Mouse (Mus musculus) ES-E14 (cell line): Measurements from ENCODE around the gene Zfp637. TPM values are rescaled to one million over a fixed set of nuclear protein-coding genes. Genes with fewer than 3 reads are reported as not detected.

Source experiments
- DNase-seq: peaks from one replicate; pipeline ENCODE4 v3.0.0-alpha.2; 2013; ENCODE audit warnings: low read depth, low spot score
- H3K27ac ChIP-seq: 2 replicates; pipeline ENCODE4 v1.5.1; 2012; ENCODE audit warnings: low read depth, mild to moderate bottlenecking, low read length, moderate library complexity, mixed read lengths; ENCODE audit not compliant: poor library complexity, insufficient read depth, severe bottlenecking
- H3K36me3 ChIP-seq: 2 replicates; pipeline ENCODE4 v1.6.1; 2012; ENCODE audit warnings: mild to moderate bottlenecking, low read length, moderate library complexity, mixed read lengths; ENCODE audit not compliant: control insufficient read depth, poor library complexity, insufficient read depth, severe bottlenecking
- H3K4me1 ChIP-seq, 2 experiments: fragments of 150-350 bp in 1 of 2; sonication (generic) in 1 of 2; 2 replicates each; pipeline ENCODE4 v1.6.1; 2012; ENCODE audit warnings: low read length in 2 of 2, mild to moderate bottlenecking in 1 of 2, mixed read lengths in 1 of 2; ENCODE audit not compliant: control insufficient read depth in 2 of 2, insufficient read depth in 2 of 2, poor library complexity in 1 of 2
- H3K4me3 ChIP-seq, 2 experiments: fragments of 150-350 bp in 1 of 2; sonication (generic) in 1 of 2; 2 replicates each; pipeline ENCODE4 v1.5.1; 2012; ENCODE audit warnings: low read length in 2 of 2, low read depth in 1 of 2, mild to moderate bottlenecking in 1 of 2, mixed read lengths in 1 of 2; ENCODE audit not compliant: insufficient read depth in 1 of 2, poor library complexity in 1 of 2, severe bottlenecking in 1 of 2
- H3K9ac ChIP-seq: 2 replicates; pipeline ENCODE4 v1.6.1; 2012; ENCODE audit warnings: low read depth, mild to moderate bottlenecking, low read length, mixed read lengths; ENCODE audit not compliant: poor library complexity, insufficient read depth, severe bottlenecking
- H3K9me3 ChIP-seq: fragments of 150-350 bp; sonication (generic); 2 replicates; pipeline ENCODE4 v1.6.1; 2012; ENCODE audit warnings: low read depth, mild to moderate bottlenecking, low read length; ENCODE audit not compliant: control insufficient read depth, insufficient read depth
- CHD2 ChIP-seq: IDR thresholded peaks from 2 replicates; pipeline ENCODE4 v1.6.1; 2014; ENCODE audit warnings: mild to moderate bottlenecking, low read depth, low read length, inconsistent platforms
- HCFC1 ChIP-seq: IDR thresholded peaks from 2 replicates; pipeline ENCODE4 v1.6.1; 2012; ENCODE audit warnings: low read length, inconsistent platforms, borderline replicate concordance; ENCODE audit not compliant: insufficient read depth
- MAFK ChIP-seq: IDR thresholded peaks from 2 replicates; pipeline ENCODE4 v1.6.1; 2014; ENCODE audit warnings: mild to moderate bottlenecking, low read depth, low read length, inconsistent platforms; ENCODE audit not compliant: insufficient read depth
- ZC3H11A ChIP-seq: IDR thresholded peaks from 2 replicates; pipeline ENCODE4 v1.6.1; 2012; ENCODE audit warnings: low read depth, mild to moderate bottlenecking, inconsistent platforms, low read length, borderline replicate concordance
- ZNF384 ChIP-seq: IDR thresholded peaks from 2 replicates; pipeline ENCODE4 v1.6.1; 2012; ENCODE audit warnings: low read depth, low read length, inconsistent platforms
- in situ Hi-C, 2 experiments: fragments of 600-800 bp; cut with MboI; formaldehyde crosslinking; loops; one replicate each; pipeline ENCODE4 v1.15.1; 2025; ENCODE audit warnings: low sequenced_read_pairs in 2 of 2, inconsistent platforms in 1 of 2; ENCODE audit not compliant: unreplicated experiment in 2 of 2
- total RNA-seq: library from RNA; depleted of rRNA; stranded (reverse); fragments of 300-350 nt; gene quantifications from 2 replicates; pipeline ENCODE4 v1.2.3, GENCODE M21; 2012; rRNA removed

Zfp637 gene
- total RNA-seq, 1 experiment, result 14.3 TPM

DNA sequence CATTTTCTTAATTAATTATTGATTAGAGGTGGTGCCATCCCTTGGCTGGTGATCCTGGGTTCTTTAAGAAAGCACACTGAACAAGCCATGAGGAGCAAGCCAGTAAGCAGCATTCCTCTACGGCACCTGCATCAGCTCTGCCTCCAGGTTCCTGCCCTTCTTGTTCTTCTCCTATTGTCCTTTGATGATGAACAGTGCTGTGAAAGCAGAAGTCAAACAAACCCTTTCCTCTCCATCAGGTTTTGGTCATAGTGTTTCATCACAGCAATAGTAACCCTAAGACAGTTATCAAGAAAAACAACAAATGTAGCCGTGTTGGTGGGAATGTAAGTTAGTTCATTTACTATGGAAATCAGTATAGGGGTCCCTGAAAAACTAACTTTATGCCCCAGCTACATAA, 52.5 kb downstream of the Zfp637 start:
- no peaks in the 10 kb centered on the region for H3K36me3 ChIP-seq
- H3K4me3 ChIP-seq, result no peak overlapping the region
- DNase-seq, result no peak
- H3K27ac ChIP-seq, result no peak overlapping the region
- H3K9me3 ChIP-seq, result no peaks in the 10 kb centered on the region
- in situ Hi-C loops, result no loop called here
- peaks cover 0 to 4% of the 10 kb centered on the region in 2 experiments; a peak in 1 of 4 replicates for H3K4me1 ChIP-seq
- TF ChIP-seq HCFC1 (no peak), CHD2 (no peak), ZNF384 (no peak), MAFK (no peak), ZC3H11A (no peak)
- no peak overlapping the region for H3K9ac ChIP-seq

Other genes starting within 250 kb of the Zfp637 start
- 9.1 and 10.2 TPM in 2 replicates for gene Zfp239, start 20.9 kb downstream of the Zfp637 start, total RNA-seq
- 450 and 669 TPM in 2 replicates for gene Hnrnpf, start 59.1 kb downstream of the Zfp637 start, total RNA-seq
- gene Fxyd4, start 96.5 kb downstream of the Zfp637 start, total RNA-seq, result 0.98 and 1.2 TPM in 2 replicates
- 0.94 and 1.3 TPM in 2 replicates for gene Rasgef1a, start 170.3 kb downstream of the Zfp637 start, total RNA-seq